In the genomic region with DNA sequence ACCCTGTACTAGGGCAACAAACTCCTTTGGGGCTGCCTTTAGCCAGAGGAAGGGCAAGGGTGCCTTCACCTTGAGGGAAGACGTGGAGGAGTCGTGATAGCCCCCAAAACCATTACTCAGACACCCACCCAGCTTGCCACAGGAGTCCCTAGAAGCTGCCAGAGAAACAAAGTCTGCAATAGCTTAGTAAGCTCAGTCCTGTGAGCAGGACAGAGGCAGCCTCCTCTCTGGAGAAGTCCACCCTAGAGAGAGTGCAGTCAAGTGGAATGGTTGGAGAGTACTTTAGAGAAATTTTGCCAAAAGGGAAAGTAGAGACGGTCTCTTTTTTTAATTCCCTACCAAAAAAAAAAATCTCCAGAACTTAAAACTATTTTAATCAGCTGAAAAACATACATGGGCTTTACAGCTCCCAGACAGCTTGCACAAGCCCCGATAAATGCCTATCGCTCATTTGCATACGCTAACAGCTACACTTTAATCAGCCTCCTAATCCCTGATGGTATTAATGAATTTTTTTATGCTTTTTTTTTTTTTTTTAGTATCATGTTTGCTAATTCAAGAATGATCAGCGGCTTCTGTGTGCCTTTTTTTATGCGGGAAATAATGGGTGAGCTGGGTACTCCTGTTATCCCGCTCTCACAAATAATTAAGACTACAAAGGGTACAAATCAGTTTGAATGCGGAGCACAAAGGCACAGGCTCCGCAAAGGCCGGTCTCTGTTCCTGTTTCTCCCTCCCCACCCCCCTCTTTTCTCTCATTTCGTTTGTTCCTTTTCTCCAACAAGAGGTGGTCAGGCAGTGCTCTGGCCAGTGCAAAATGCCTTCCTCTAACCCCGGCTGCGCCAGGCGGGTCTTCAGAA, we compare ENCODE assay signal across 16 mouse cellular contexts.
DNase-seq lines count a peak whose midpoint lies in the region; ATAC-seq lines count a peak whose summit lies in the region.
"Had no signal": no experiment of that assay in that cellular context is flagged by ENCODE, and none has a peak within 500 bp of the region (broad histone marks: within the 10 kb centered on the region; RNA-seq: fewer than 3 reads in every experiment).

No protein-coding gene starts in this region.

- no peaks in the 10 kb centered on the region for H3K9me3 ChIP-seq in forebrain, embryonic 11.5 days (ENCODE audit: control insufficient read depth, low read length)
- no peaks in the 10 kb centered on the region for H3K9me3 ChIP-seq in hindbrain, embryonic 15.5 days
- no peaks in the 10 kb centered on the region for H3K9me3 ChIP-seq in neural tube, embryonic 12.5 days
- H3K9me3 ChIP-seq: intestine, embryonic 15.5 days; liver, embryonic 13.5 days had no signal

- no peak overlapping the region for H3K27ac ChIP-seq in forebrain, embryonic 11.5 days (ENCODE audit: low read depth, low read length)
- no peak overlapping the region for H3K27ac ChIP-seq in hindbrain, embryonic 15.5 days (replicated peaks)
- no peak overlapping the region for H3K27ac ChIP-seq in neural tube, embryonic 12.5 days
- H3K27ac ChIP-seq: intestine, embryonic 15.5 days; left cerebral cortex, adult 2 months; liver, embryonic 13.5 days had no signal

- peak overlapping the region; percentile 38; the same call in 1 of the 2 replicates for H3K4me2 ChIP-seq in forebrain, embryonic 11.5 days (ENCODE audit: low read depth, low read length, severe bottlenecking)
- H3K4me2 ChIP-seq in hindbrain, embryonic 15.5 days, result peak overlapping the region; percentile 45
- peak overlapping the region; percentile 46 for H3K4me2 ChIP-seq in neural tube, embryonic 12.5 days (replicated peaks)
- H3K4me2 ChIP-seq: intestine, embryonic 15.5 days; liver, embryonic 13.5 days had no signal

- peak overlapping the region; percentile 37 for H3K9ac ChIP-seq in forebrain, embryonic 11.5 days (ENCODE audit: low read length)
- H3K9ac ChIP-seq in hindbrain, embryonic 15.5 days, result no peak overlapping the region
- 0 out of 2 replicates have a peak overlapping the region, but pooled peaks have one; percentile 13 for H3K9ac ChIP-seq in neural tube, embryonic 12.5 days
- H3K9ac ChIP-seq: intestine, embryonic 15.5 days; liver, embryonic 13.5 days had no signal

- WGBS in forebrain, embryonic 11.5 days, result 8% methylated on average over 16 of the region's 16 CpGs
- 14% methylated on average over 16 of the region's 16 CpGs for WGBS in hindbrain, embryonic 15.5 days
- 19% methylated on average over 16 of the region's 16 CpGs for WGBS in neural tube, embryonic 12.5 days

- peaks cover 7% of the 10 kb centered on the region; the same call in 1 of the 2 replicates for H3K27me3 ChIP-seq in forebrain, embryonic 11.5 days (ENCODE audit: control insufficient read depth, insufficient read depth, low read length)
- H3K27me3 ChIP-seq in hindbrain, embryonic 15.5 days, result peaks cover 3% of the 10 kb centered on the region; the same call in 1 of the 2 replicates
- H3K27me3 ChIP-seq in neural tube, embryonic 12.5 days (replicated peaks), result peaks cover 7% of the 10 kb centered on the region; the same call in 1 of the 2 replicates
- H3K27me3 ChIP-seq: intestine, embryonic 15.5 days; liver, embryonic 13.5 days had no signal

- no peak overlapping the region for H3K4me3 ChIP-seq in forebrain, embryonic 11.5 days (ENCODE audit: low read depth, low read length)
- H3K4me3 ChIP-seq in hindbrain, embryonic 15.5 days, result 0 out of 2 replicates have a peak overlapping the region, but pooled peaks have one; percentile 6
- no peak overlapping the region for H3K4me3 ChIP-seq in neural tube, embryonic 12.5 days
- H3K4me3 ChIP-seq: intestine, embryonic 15.5 days; left cerebral cortex, adult 2 months; liver, embryonic 13.5 days had no signal

- peak; percentile 59 for ATAC-seq in forebrain, embryonic 11.5 days (replicated peaks; ENCODE audit: low FRiP score)
- no peak for ATAC-seq in hindbrain, embryonic 15.5 days (ENCODE audit: low FRiP score, low read depth)
- no peak for ATAC-seq in neural tube, embryonic 12.5 days (ENCODE audit: low FRiP score, low read depth)
- ATAC-seq: intestine, embryonic 15.5 days had no signal

- H3K36me3 ChIP-seq in forebrain, embryonic 11.5 days (ENCODE audit: control insufficient read depth, insufficient read depth, low read length), result no peaks in the 10 kb centered on the region
- H3K36me3 ChIP-seq in hindbrain, embryonic 15.5 days, result no peaks in the 10 kb centered on the region
- H3K36me3 ChIP-seq in neural tube, embryonic 12.5 days, result no peaks in the 10 kb centered on the region
- H3K36me3 ChIP-seq: intestine, embryonic 15.5 days; liver, embryonic 13.5 days had no signal

- peaks cover 8% of the 10 kb centered on the region for H3K4me1 ChIP-seq in forebrain, embryonic 11.5 days (replicated peaks; ENCODE audit: control insufficient read depth, insufficient read depth, low read length)
- peaks cover 19% of the 10 kb centered on the region for H3K4me1 ChIP-seq in hindbrain, embryonic 15.5 days (replicated peaks)
- H3K4me1 ChIP-seq in neural tube, embryonic 12.5 days, result peaks cover 8% of the 10 kb centered on the region
- H3K4me1 ChIP-seq: intestine, embryonic 15.5 days; liver, embryonic 13.5 days had no signal

- peak; percentile 38 for DNase-seq in embryo, embryonic 10 days (ENCODE audit: low spot score)
- peak; percentile 58 for DNase-seq in forebrain, embryonic 11.5 days (ENCODE audit: low spot score)
- no peak for DNase-seq in thymus, postnatal 0 days (ENCODE audit: low spot score)
- no peak for DNase-seq in kidney, postnatal 36 days
- DNase-seq in heart, adult 11 months, result no peak
- DNase-seq in spleen, postnatal 36 days (ENCODE audit: low spot score in 2 of 2), result no peak
- DNase-seq: adrenal gland, adult 8-10 months; kidney, postnatal 25 days; liver, embryonic 13.5 days; lung, postnatal 14 days; right cerebral cortex, adult 18-20 months; thymus, postnatal 36 days had no signal

Comparison
In these comparisons a context has a peak if more than half of its experiments do, and no peak if none do; other contexts are left out.
1. DNase-seq: peak in embryo, embryonic 10 days (single experiment) and forebrain, embryonic 11.5 days (single experiment); none in thymus, postnatal 0 days (single experiment), kidney, postnatal 36 days (0 of 2), heart, adult 11 months (single experiment) and spleen, postnatal 36 days (0 of 2).
2. Peak in every context shown above with its lines, with median percentiles within 50 percentile points of each other: H3K4me2 ChIP-seq.